Mouse (Mus musculus) ES-E14 (cell line): Measurements from ENCODE around the gene Zfp219. TPM values are rescaled to one million over a fixed set of nuclear protein-coding genes. Genes with fewer than 3 reads are reported as not detected.
A peak's percentile ranks its signal among the peaks of the same experiment; 100 is the strongest.

ENCODE experiments used
- DNase-seq: peaks from one replicate; pipeline ENCODE4 v3.0.0-alpha.2; 2013; ENCODE audit warnings: low read depth, low spot score
- H3K27ac ChIP-seq: 2 replicates; pipeline ENCODE4 v1.5.1; 2012; ENCODE audit warnings: low read depth, mild to moderate bottlenecking, low read length, moderate library complexity, mixed read lengths; ENCODE audit not compliant: poor library complexity, insufficient read depth, severe bottlenecking
- H3K36me3 ChIP-seq: 2 replicates; pipeline ENCODE4 v1.6.1; 2012; ENCODE audit warnings: mild to moderate bottlenecking, low read length, moderate library complexity, mixed read lengths; ENCODE audit not compliant: control insufficient read depth, poor library complexity, insufficient read depth, severe bottlenecking
- H3K4me1 ChIP-seq, 2 experiments: fragments of 150-350 bp in 1 of 2; sonication (generic) in 1 of 2; 2 replicates each; pipeline ENCODE4 v1.6.1; 2012; ENCODE audit warnings: low read length in 2 of 2, mild to moderate bottlenecking in 1 of 2, mixed read lengths in 1 of 2; ENCODE audit not compliant: control insufficient read depth in 2 of 2, insufficient read depth in 2 of 2, poor library complexity in 1 of 2
- H3K4me3 ChIP-seq, 2 experiments: fragments of 150-350 bp in 1 of 2; sonication (generic) in 1 of 2; 2 replicates each; pipeline ENCODE4 v1.5.1; 2012; ENCODE audit warnings: low read length in 2 of 2, low read depth in 1 of 2, mild to moderate bottlenecking in 1 of 2, mixed read lengths in 1 of 2; ENCODE audit not compliant: insufficient read depth in 1 of 2, poor library complexity in 1 of 2, severe bottlenecking in 1 of 2
- H3K9ac ChIP-seq: 2 replicates; pipeline ENCODE4 v1.6.1; 2012; ENCODE audit warnings: low read depth, mild to moderate bottlenecking, low read length, mixed read lengths; ENCODE audit not compliant: poor library complexity, insufficient read depth, severe bottlenecking
- H3K9me3 ChIP-seq: fragments of 150-350 bp; sonication (generic); 2 replicates; pipeline ENCODE4 v1.6.1; 2012; ENCODE audit warnings: low read depth, mild to moderate bottlenecking, low read length; ENCODE audit not compliant: control insufficient read depth, insufficient read depth
- CHD2 ChIP-seq: IDR thresholded peaks from 2 replicates; pipeline ENCODE4 v1.6.1; 2014; ENCODE audit warnings: mild to moderate bottlenecking, low read depth, low read length, inconsistent platforms
- HCFC1 ChIP-seq: IDR thresholded peaks from 2 replicates; pipeline ENCODE4 v1.6.1; 2012; ENCODE audit warnings: low read length, inconsistent platforms, borderline replicate concordance; ENCODE audit not compliant: insufficient read depth
- MAFK ChIP-seq: IDR thresholded peaks from 2 replicates; pipeline ENCODE4 v1.6.1; 2014; ENCODE audit warnings: mild to moderate bottlenecking, low read depth, low read length, inconsistent platforms; ENCODE audit not compliant: insufficient read depth
- ZC3H11A ChIP-seq: IDR thresholded peaks from 2 replicates; pipeline ENCODE4 v1.6.1; 2012; ENCODE audit warnings: low read depth, mild to moderate bottlenecking, inconsistent platforms, low read length, borderline replicate concordance
- ZNF384 ChIP-seq: IDR thresholded peaks from 2 replicates; pipeline ENCODE4 v1.6.1; 2012; ENCODE audit warnings: low read depth, low read length, inconsistent platforms
- in situ Hi-C, 2 experiments: fragments of 600-800 bp; cut with MboI; formaldehyde crosslinking; loops; one replicate each; pipeline ENCODE4 v1.15.1; 2025; ENCODE audit warnings: low sequenced_read_pairs in 2 of 2, inconsistent platforms in 1 of 2; ENCODE audit not compliant: unreplicated experiment in 2 of 2
- total RNA-seq: library from RNA; depleted of rRNA; stranded (reverse); fragments of 300-350 nt; gene quantifications from 2 replicates; pipeline ENCODE4 v1.2.3, GENCODE M21; 2012

Gene Zfp219
- total RNA-seq, 1 experiment = 59.5 TPM

DNA sequence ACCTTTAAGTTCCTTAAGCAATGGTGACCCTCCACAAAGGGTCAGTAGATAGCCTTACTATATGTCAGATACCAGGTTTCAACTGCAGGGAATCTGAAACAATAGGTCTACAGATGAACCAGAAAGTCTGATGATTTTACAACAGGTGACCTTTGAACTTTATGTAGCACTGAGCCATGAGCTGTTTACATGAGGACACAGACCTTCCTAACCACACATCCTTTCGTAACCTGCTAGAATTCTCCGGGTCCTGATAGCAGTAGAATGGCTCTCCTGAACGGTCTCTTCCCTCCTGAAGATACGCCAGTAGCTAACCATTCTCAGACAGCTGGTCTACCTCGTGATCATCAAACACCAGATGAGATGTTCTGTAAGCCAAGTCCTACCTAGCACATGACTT lies 18.8 kb upstream of the Zfp219 start:
- in situ Hi-C loops = no loop called here
- no peak overlapping the region for H3K4me3 ChIP-seq
- no peak overlapping the region for H3K9ac ChIP-seq
- no peak for TF ChIP-seq ZC3H11A
- TF ChIP-seq CHD2 = no peak
- TF ChIP-seq ZNF384 = no peak
- no peak for TF ChIP-seq HCFC1
- no peak for TF ChIP-seq MAFK
- no peak for DNase-seq
- no peaks in the 10 kb centered on the region for H3K4me1 ChIP-seq
- H3K36me3 ChIP-seq = no peaks in the 10 kb centered on the region
- H3K9me3 ChIP-seq = no peaks in the 10 kb centered on the region
- no peak overlapping the region for H3K27ac ChIP-seq

- TF ChIP-seq ZC3H11A (no peak), ZNF384 (no peak), HCFC1 (no peak), MAFK (no peak), CHD2 (no peak)
- H3K36me3 ChIP-seq = no peaks in the 10 kb centered on the region
- no peaks in the 10 kb centered on the region for H3K4me1 ChIP-seq
- H3K27ac ChIP-seq = no peak overlapping the region
- no peaks in the 10 kb centered on the region for H3K9me3 ChIP-seq
- in situ Hi-C loops = no loop called here
- DNase-seq = no peak
- H3K4me3 ChIP-seq = no peak overlapping the region
- no peak overlapping the region for H3K9ac ChIP-seq
Measured at GRCm38 (mm10) chr14:52035926-52036325, 15.4 kb upstream of the Zfp219 start.

GRCm38 (mm10) chr14:52026342-52026741 lies 5.8 kb upstream of the Zfp219 start:
- peaks cover 3 to 10% of the 10 kb centered on the region in 2 experiments; a peak in 2 of 4 replicates for H3K4me1 ChIP-seq
- TF ChIP-seq HCFC1 (no peak), MAFK (no peak), ZNF384 (no peak), CHD2 (no peak), ZC3H11A (no peak)
- H3K9ac ChIP-seq = no peak overlapping the region
- DNase-seq = no peak
- in situ Hi-C loops = no loop called here
- H3K9me3 ChIP-seq = no peaks in the 10 kb centered on the region
- no peak overlapping the region for H3K4me3 ChIP-seq
- H3K36me3 ChIP-seq = no peaks in the 10 kb centered on the region
- no peak overlapping the region for H3K27ac ChIP-seq

GRCm38 (mm10) chr14:52024133-52024532 lies 3.6 kb upstream of the Zfp219 start:
- H3K9ac ChIP-seq = no peak overlapping the region; the same call in 1 of the 2 replicates
- DNase-seq = no peak
- no peak for TF ChIP-seq MAFK
- no peak for TF ChIP-seq ZC3H11A
- no peak for TF ChIP-seq HCFC1
- TF ChIP-seq ZNF384 = no peak
- TF ChIP-seq CHD2 = no peak
- peak overlapping the region in 1 of 2 experiments; percentile 71; a peak in 2 of 4 replicates for H3K4me3 ChIP-seq
- H3K9me3 ChIP-seq = no peaks in the 10 kb centered on the region
- in situ Hi-C loops = loop anchor here in 1 of 2 experiments (25.0 kb wide), 1 partner anchor 112 kb away; the partner anchor contains the start of genes Ndrg2, Rnase13 and Tppp2
- peak overlapping the region; percentile 99; the same call in 1 of the 2 replicates for H3K27ac ChIP-seq
- H3K4me1 ChIP-seq = peaks cover 3 to 13% of the 10 kb centered on the region in 2 experiments; a peak in 2 of 4 replicates
- H3K36me3 ChIP-seq = no peaks in the 10 kb centered on the region
